Mouse (Mus musculus): ENCODE measurements around the gene Rptor. TPM values are rescaled to one million over a fixed set of nuclear protein-coding genes. Genes with fewer than 3 reads are reported as not detected.

Gene Rptor
- total RNA-seq, 2 experiments from 2014 or later: 6.7 to 10.1 TPM

DNA sequence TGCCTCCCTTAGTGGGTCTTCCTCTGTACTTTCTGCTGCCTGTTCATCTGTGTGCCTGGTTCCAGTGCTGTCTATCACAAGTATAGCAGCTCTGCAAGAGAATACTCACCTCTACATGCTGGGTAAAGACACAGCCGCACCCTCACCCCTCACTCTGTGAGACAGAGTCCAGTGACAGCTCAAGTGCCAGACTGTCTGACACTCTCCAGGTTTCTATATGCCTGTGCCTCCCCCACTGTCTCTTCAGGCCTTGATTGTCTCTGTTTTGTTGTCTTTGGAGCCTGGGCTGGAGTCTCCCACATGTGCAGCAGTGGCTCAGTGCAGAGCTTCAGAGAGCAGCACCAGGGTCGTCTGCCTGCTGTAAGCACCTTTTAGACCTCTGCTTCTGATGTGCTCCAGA lies 280.9 kb downstream of the Rptor start:
- ATAC-seq (replicated peaks; ENCODE audit: low FRiP score, poor library complexity, severe bottlenecking): no peak

DNA sequence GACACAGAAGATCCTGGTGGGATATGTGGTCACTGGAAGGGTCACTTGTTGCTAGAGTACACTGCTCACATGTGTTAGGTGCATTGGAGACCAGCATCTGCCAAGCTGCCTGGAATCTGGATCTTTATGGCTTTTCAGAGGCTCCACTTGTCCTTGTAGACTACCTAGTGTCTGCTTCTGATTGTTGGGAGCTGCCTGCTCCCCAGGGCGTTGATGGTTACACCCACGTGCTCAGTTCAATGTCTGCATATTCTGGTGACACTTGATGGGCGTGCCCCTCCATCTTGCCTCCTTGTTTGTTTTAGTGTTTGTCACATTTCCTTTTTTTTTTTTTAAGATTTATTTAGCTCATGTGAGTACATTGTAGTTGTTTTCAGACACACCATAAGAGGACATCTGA lies 287.3 kb downstream of the Rptor start:
- ATAC-seq (replicated peaks; ENCODE audit: low FRiP score, poor library complexity, severe bottlenecking): no peak

DNA sequence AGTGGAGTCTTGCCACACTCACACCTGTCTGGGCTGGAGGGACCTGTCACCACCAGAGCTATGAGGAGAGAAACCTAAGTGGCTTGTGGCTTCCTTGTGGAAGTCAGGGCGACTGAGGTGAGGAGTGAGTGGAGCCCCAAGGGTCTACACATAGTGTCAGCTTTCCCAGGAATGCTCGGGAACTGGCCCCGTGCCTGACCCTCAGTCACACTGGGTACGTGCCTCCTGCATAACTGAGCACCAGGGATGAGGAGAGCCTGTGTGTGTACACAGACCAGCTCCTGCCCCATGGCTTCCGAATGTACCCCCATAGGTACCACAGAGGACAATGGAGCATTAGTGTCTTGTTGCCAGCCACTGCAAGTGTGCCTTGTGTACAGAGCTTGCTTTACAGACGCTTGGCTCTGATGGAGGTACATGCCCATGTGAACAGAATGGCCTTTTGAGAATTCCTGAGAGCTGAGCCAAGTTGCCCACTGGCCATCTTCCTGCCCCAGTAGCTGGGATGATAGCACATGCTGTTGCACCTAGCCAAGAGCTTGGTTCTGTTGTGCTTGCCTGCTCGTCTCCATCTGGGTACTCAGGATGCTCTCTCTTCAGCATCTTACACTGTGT lies 289.0 kb downstream of the Rptor start:
- ATAC-seq (replicated peaks; ENCODE audit: low FRiP score, poor library complexity, severe bottlenecking): no peak

DNA sequence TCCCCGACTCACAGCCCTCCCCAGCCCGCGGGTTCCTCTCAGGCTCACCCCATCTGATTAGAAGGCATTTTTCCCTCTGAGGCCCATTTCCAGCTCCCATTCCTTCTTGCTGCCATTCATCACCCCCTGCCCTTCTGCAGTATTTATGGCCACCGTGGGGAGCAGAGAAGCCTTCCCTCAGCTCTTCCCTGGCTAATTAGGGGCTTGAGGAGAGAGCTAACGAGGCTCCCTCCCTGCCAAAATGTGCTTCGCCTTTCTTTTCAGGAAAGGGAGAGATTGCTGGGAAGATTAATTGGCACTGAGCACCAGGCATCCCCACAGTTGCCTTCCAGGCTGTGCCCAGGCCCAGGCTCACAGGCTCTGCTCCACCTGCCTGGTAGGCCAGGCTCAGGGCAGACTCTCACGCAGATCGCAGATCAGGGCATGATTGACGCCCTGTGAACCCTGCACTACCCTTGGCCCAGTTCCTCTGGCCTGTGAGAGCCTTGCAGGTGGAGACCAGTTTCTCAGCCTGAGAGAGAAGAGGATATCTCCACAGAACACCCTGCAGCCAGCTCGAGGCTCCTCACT lies 291.0 kb downstream of the Rptor start:
- no peak for ATAC-seq (replicated peaks; ENCODE audit: low FRiP score, poor library complexity, severe bottlenecking)

- ATAC-seq (replicated peaks; ENCODE audit: low FRiP score, poor library complexity, severe bottlenecking): no peak
These were observed 291.9 kb downstream of the Rptor start for GRCm38 (mm10) chr11:119894634-119895033.

GRCm38 (mm10) chr11:119897041-119897440 lies 294.3 kb downstream of the Rptor start:
- ATAC-seq (replicated peaks; ENCODE audit: low FRiP score, poor library complexity, severe bottlenecking): no peak

- no peak for ATAC-seq (replicated peaks; ENCODE audit: low FRiP score, poor library complexity, severe bottlenecking)
These were observed 296.3 kb downstream of the Rptor start for GRCm38 (mm10) chr11:119898976-119899375.

DNA sequence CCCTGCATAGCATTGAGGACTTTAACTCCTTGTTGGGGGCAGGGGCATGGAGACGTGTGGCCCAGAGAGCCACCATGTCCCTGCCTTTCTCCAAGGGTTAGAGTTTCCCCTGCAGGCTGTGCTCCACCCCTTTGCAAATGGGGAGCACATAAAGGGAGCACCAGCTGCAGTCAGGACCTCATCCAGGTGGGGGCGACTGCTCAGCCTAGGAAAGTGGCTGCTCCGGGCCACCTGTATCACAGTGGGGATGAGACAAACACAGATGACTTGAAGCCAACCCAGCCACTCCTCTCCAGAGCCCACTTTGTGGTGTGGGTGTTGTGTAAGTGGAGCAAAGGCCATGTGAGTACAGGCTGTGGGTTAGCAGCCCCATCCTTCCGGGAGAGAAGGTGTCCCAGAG lies 298.5 kb downstream of the Rptor start:
- no peak for ATAC-seq (replicated peaks; ENCODE audit: low FRiP score, poor library complexity, severe bottlenecking)

- no peak for ATAC-seq (replicated peaks; ENCODE audit: low FRiP score, poor library complexity, severe bottlenecking)
These were observed 300.2 kb downstream of the Rptor start for GRCm38 (mm10) chr11:119902891-119903290.

DNA sequence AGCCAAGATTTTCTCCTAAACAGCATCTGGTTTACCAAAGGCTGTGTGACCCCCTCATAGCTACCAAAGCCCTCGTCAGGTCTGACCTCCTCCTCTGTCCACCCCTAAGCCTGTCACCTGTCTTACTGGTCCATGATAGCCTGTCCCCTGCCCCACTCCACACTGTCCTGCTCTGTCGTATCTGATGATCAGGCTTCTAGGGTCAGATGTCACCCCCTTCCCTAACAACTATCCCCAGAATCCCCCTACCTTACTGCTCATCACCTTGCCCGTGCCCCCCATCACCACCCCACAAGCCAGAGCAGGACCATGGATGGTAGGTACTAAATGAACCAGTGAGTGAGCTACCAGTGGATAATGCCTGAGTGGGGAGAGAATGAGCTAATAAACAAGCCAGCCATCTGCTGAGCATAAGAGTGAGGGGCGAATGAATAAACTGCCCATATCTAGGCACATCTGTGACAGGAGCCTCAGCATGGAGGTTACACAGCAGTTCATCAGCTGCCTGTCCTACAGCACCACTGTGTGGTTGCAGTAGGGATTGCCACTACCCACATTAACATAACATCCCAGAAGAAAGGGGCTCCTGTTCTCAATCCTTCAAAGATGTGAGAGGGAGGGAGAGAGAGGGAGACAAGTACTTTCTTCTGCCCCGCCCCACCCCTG lies 302.0 kb downstream of the Rptor start:
- ATAC-seq (replicated peaks; ENCODE audit: low FRiP score, poor library complexity, severe bottlenecking): no peak

DNA sequence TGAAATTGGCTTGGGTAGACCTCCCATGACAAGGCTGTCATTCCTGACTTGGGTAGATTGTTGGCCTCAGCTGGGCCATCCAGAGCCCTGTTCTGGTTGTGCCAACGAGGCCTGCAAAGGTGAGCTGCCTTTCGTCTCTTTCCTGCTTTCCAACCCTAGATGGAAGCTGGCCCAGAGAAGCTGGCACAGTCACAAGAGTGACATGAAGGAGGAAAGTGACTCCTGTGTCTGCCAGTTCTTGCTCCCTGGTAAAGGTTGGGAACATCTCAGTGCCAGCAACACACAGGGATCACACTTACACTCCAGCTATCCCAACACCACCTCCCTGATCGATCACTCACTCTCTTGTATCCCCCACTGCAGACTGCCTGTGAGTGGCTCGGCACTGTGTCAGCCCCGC lies 303.1 kb downstream of the Rptor start:
- ATAC-seq (replicated peaks; ENCODE audit: low FRiP score, poor library complexity, severe bottlenecking): no peak

- ATAC-seq (replicated peaks; ENCODE audit: low FRiP score, poor library complexity, severe bottlenecking): no peak
These were observed 304.4 kb downstream of the Rptor start for GRCm38 (mm10) chr11:119907006-119907650.

- no peak for ATAC-seq (replicated peaks; ENCODE audit: low FRiP score, poor library complexity, severe bottlenecking)
These were observed 305.0 kb downstream of the Rptor start for GRCm38 (mm10) chr11:119907711-119908110.

- no peak for ATAC-seq (replicated peaks; ENCODE audit: low FRiP score, poor library complexity, severe bottlenecking)
These were observed 306.7 kb downstream of the Rptor start for GRCm38 (mm10) chr11:119909436-119909835.

DNA sequence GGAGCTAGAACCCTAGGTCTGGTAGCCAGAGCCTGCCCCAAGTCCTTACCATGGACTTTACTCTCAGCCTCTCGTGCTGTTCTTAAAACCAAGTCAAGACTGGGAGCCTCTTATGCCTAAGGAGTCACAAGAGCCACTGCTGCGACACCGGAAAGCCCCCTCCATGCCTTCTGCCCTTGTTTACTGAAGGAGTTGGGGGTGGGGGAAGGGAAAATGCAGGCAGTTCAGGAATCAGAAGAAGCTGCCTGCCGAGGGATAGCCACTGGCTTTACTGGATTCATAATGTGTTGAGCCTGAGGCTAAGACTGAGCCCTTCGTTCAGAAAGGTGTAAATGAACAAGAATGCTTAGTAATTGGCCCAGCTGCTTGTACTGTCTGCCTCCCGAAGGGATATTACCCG lies 310.1 kb downstream of the Rptor start:
- ATAC-seq (replicated peaks; ENCODE audit: low FRiP score, poor library complexity, severe bottlenecking): no peak

GRCm38 (mm10) chr11:119913291-119913934 lies 310.7 kb downstream of the Rptor start, which contains the start of gene Chmp6:
Gene Chmp6, plus strand, starts transcription at chr11:119913441.
- ATAC-seq (replicated peaks; ENCODE audit: low FRiP score, poor library complexity, severe bottlenecking): peak; percentile 47

GRCm38 (mm10) chr11:119913935-119914314 lies 311.2 kb downstream of the Rptor start:
- ATAC-seq (replicated peaks; ENCODE audit: low FRiP score, poor library complexity, severe bottlenecking): 0 out of 2 replicates have a peak, but pooled peaks have one; percentile 16

GRCm38 (mm10) chr11:119914381-119914780 lies 311.7 kb downstream of the Rptor start:
- no peak for ATAC-seq (replicated peaks; ENCODE audit: low FRiP score, poor library complexity, severe bottlenecking)

DNA sequence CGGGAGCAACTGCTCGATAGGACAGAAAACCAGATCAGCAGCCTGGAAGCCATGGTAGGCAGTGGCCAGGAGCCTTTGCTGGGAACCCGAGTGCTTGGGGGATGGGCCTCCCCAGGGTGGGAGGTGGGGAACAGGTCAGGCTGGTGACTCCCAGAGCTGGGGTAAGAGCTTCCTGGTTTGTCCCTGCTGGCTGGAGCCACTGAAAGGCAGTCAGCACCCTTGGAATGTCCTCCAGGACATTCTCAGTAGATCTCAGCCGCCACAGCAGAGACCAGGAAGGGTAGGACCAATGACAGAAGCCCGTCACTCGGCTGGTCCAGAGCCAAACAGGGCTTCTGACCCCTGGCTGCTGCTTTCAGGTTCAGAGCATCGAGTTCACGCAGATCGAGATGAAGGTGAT lies 313.0 kb downstream of the Rptor start:
- no peak for ATAC-seq (replicated peaks; ENCODE audit: low FRiP score, poor library complexity, severe bottlenecking)

- ATAC-seq (replicated peaks; ENCODE audit: low FRiP score, poor library complexity, severe bottlenecking): no peak
These were observed 313.5 kb downstream of the Rptor start for GRCm38 (mm10) chr11:119916102-119916790.
